Mouse (Mus musculus): ENCODE measurements around the gene Cnr2. TPM values are rescaled to one million over a fixed set of nuclear protein-coding genes. Genes with fewer than 3 reads are reported as not detected.

Cnr2 gene
- polyA plus RNA-seq, 1 experiment from 2014 or later = 0.16 TPM

DNA sequence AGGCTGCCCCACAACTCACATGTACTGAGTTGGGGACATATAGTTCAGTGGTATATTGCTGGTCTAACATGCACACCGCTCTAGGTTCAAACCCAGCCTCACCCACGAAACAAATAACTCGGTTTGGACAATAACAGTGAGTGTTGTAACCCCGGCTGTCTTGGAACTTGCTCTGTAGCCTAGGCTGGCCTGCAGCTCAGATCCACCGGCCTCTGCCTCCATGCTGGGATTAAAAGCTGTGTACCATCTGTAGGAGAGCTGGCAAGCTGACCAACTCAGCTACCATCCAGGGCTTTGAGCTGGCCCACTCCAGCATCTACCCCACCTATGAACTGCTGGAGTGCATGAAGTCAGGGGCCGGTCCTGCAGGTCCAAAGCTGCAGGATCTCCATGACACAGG lies 15.2 kb upstream of the Cnr2 start:
- 93% methylated on average over 6 of the region's 6 CpGs for WGBS
- no peaks in the 10 kb centered on the region for H3K27me3 ChIP-seq
- H3K36me3 ChIP-seq = no peaks in the 10 kb centered on the region
- ATAC-seq = no peak
- H3K4me3 ChIP-seq (replicated peaks) = no peak overlapping the region
- peaks cover 21% of the 10 kb centered on the region for H3K4me1 ChIP-seq (replicated peaks)
- H3K9ac ChIP-seq (replicated peaks) = no peak overlapping the region
- H3K9me3 ChIP-seq = no peaks in the 10 kb centered on the region
- H3K27ac ChIP-seq = no peak overlapping the region
- H3K4me2 ChIP-seq (replicated peaks) = no peak overlapping the region

DNA sequence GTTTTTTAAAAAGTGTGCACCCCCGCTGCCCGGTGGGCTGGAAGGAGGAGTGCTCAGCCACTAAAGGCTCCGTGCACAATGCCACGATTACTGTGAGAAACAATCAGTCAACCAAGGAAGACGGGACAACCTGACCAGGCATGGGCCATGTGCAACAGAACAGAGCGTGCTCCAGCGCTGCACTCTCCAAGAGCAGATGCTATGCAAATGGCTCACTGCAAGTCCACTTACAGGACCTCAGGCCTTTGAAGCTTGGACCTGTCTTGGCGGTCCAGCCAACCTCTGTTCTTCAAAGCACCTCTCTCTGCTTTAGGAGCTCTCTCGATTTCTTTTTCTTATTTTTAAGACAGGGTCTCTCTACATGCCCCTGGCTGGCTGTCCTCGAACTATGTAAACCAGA lies 14.6 kb upstream of the Cnr2 start:
- ATAC-seq = no peak
- WGBS = 78% methylated on average over 10 of the region's 10 CpGs
- Histone ChIP-seq H3K9ac (replicated peaks) (no peak overlapping the region), H3K36me3 (no peaks in the 10 kb centered on the region), H3K4me3 (replicated peaks) (no peak overlapping the region), H3K27ac (no peak overlapping the region), H3K9me3 (no peaks in the 10 kb centered on the region), H3K4me1 (replicated peaks) (peaks cover 15% of the 10 kb centered on the region), H3K4me2 (replicated peaks) (no peak overlapping the region), H3K27me3 (no peaks in the 10 kb centered on the region)

DNA sequence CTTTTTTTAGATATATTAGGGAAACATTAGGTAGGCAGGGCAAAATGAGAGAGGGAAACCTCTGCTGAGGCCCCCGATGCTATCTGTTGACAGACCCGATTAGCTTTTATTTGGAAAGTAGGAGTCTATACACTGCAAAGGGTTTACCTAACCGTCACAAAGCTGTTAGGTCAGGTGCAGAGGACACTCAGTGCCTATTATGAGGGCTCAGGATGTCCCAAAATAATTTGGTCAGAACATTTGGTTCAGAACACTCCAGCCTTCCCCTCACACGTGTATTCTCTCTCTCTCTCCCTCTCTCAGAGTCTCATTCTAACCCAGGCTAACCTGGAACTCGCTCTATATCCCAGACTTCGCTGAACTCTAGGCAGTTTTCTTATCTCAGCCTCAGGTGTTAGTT lies 13.2 kb upstream of the Cnr2 start:
- H3K4me1 ChIP-seq (replicated peaks) = peaks cover under 1% of the 10 kb centered on the region
- H3K27me3 ChIP-seq = no peaks in the 10 kb centered on the region
- H3K4me2 ChIP-seq (replicated peaks) = no peak overlapping the region
- H3K9ac ChIP-seq (replicated peaks) = no peak overlapping the region
- H3K27ac ChIP-seq = no peak overlapping the region
- H3K4me3 ChIP-seq (replicated peaks) = no peak overlapping the region
- ATAC-seq = no peak
- 78% methylated on average over 6 of the region's 6 CpGs for WGBS
- no peaks in the 10 kb centered on the region for H3K36me3 ChIP-seq
- no peaks in the 10 kb centered on the region for H3K9me3 ChIP-seq

DNA sequence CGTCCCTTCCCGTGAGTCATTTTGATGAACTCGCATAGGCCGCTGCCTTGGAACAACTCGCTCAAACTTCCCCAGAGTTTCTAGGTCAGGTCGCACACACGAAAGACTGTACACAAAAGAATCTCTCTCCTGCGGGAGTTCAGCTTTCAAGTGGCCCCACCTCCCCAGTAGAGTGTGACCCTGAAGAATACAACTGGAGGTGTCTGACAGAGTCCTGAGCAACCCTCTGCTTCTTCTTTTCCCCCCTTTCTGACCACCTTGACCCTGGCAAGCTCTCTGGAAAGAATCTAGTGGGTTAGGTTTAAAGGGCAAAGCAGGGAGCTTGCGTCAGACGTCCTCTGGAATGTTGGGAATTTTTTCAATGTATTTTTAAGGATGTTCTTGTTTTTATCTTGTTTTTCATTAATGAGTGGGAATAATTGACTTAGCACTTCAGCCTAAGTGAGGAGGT lies 11.8 kb upstream of the Cnr2 start:
- Histone ChIP-seq H3K27ac (no peak overlapping the region), H3K9ac (replicated peaks) (no peak overlapping the region)
- WGBS = 44% methylated on average over 10 of the region's 10 CpGs

DNA sequence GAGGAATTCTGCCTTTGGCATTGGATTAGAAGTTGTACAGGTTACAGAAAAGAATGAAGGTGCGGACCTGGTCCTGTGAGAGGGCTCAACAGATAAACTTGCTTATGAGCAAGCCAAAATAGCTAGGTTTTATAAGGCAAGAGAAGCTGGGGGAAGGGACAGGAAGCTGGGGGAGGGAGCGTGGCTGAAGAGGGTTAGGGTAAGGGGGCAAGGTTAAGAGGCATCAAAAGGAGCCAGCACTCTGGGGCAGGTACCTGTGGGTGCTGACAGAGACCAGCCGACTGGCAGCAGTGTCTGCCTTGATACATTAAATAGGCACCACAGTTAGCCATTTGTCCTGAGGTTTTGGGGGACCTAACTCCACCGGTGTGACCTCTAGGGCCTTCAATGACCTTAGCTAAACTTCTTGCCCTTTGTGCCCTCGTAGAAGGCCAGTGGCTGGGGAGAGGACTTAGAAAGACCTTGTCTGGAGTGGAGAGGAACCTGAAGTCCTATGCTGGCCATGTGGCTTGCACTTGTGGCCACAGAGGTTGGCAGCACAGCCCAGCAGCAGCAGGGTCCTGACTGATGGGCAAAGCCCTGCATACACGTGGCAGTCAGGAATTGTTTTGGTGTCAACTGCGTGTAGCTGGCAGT lies 11.2 kb upstream of the Cnr2 start:
- WGBS = 70% methylated on average over 7 of the region's 7 CpGs
- Histone ChIP-seq H3K27ac (no peak overlapping the region), H3K4me1 (replicated peaks) (no peaks in the 10 kb centered on the region), H3K9ac (replicated peaks) (no peak overlapping the region), H3K9me3 (no peaks in the 10 kb centered on the region), H3K4me3 (replicated peaks) (no peak overlapping the region), H3K27me3 (no peaks in the 10 kb centered on the region), H3K4me2 (replicated peaks) (no peak overlapping the region), H3K36me3 (no peaks in the 10 kb centered on the region)
- ATAC-seq = no peak

More for the DNA sequence above, 11.8 kb upstream of the Cnr2 start:
- no peak for ATAC-seq
- no peaks in the 10 kb centered on the region for H3K27me3 ChIP-seq
- H3K4me2 ChIP-seq (replicated peaks) = no peak overlapping the region
- H3K9me3 ChIP-seq = no peaks in the 10 kb centered on the region
- H3K4me3 ChIP-seq (replicated peaks) = no peak overlapping the region
- no peaks in the 10 kb centered on the region for H3K36me3 ChIP-seq
- H3K4me1 ChIP-seq (replicated peaks) = no peaks in the 10 kb centered on the region

DNA sequence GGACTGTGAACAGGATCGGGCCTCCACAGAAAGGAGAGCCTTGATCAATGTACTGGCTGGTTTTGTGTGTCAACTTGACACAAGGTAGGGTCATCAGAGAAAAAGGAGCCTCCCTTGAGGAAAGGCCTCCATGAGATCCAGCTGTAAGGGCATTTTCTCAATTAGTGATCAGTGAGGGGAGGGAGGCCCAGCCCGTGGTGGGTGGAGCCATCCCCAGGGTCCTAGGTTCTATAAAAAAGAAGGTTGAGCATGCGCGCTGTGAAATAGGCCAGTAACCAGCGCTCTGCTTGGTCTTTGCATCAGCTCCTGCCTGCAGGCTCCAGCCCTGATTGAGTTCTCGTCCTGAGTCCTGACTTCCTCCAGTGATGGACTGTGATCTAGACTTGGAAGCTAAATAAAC lies 10.7 kb upstream of the Cnr2 start:
- Histone ChIP-seq H3K27me3 (no peaks in the 10 kb centered on the region), H3K4me2 (replicated peaks) (no peak overlapping the region), H3K4me3 (replicated peaks) (no peak overlapping the region), H3K36me3 (no peaks in the 10 kb centered on the region), H3K9me3 (no peaks in the 10 kb centered on the region), H3K4me1 (replicated peaks) (no peaks in the 10 kb centered on the region), H3K9ac (replicated peaks) (no peak overlapping the region), H3K27ac (no peak overlapping the region)
- ATAC-seq = no peak
- WGBS = 58% methylated on average over 6 of the region's 6 CpGs

DNA sequence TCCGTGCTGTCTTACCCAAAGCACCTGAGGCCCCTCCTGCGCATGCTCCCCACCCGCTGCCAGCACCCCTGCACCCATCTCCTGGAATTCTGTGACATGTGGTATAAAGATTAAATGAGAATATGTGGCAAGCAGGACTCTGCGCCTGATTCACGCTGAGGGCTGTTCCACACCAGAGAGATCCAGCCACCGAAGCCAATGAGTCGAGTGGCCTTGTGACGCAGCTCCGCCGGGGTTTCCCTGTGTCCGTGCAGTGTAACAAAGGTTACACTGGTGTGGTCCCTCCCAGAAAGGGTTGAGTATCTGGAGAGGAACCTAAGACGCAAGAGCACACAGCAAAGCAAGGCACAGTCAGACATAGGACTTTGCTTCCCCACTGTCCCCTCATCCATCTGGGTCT lies 9.5 kb upstream of the Cnr2 start:
- H3K9me3 ChIP-seq = no peaks in the 10 kb centered on the region
- no peak overlapping the region for H3K4me3 ChIP-seq (replicated peaks)
- no peaks in the 10 kb centered on the region for H3K36me3 ChIP-seq
- no peaks in the 10 kb centered on the region for H3K4me1 ChIP-seq (replicated peaks)
- no peak overlapping the region for H3K4me2 ChIP-seq (replicated peaks)
- H3K27me3 ChIP-seq = no peaks in the 10 kb centered on the region
- ATAC-seq = no peak
- no peak overlapping the region for H3K27ac ChIP-seq
- H3K9ac ChIP-seq (replicated peaks) = no peak overlapping the region
- 90% methylated on average over 12 of the region's 12 CpGs for WGBS

DNA sequence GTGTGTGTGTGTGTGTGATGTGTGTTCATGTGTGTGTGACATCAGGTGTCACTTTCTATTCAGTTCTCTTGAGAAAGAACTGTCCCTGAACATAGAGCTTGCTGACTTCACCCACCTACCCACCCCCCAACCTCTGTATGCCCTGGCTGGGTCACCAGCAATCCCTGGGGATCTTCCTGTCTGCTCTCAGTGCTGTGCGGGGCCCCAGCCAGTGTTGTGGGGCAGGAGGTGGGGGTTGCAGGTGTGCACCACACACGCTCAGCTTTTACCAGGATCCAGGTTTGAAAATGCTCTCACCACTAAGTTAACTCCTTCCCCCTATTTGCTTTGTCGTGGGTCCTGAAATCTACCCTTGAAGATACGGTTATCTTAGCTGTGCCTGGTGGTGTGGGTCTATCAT lies 9.0 kb upstream of the Cnr2 start:
- Histone ChIP-seq H3K4me3 (replicated peaks) (no peak overlapping the region), H3K4me1 (replicated peaks) (no peaks in the 10 kb centered on the region), H3K36me3 (no peaks in the 10 kb centered on the region), H3K4me2 (replicated peaks) (no peak overlapping the region), H3K9me3 (no peaks in the 10 kb centered on the region), H3K9ac (replicated peaks) (no peak overlapping the region), H3K27ac (no peak overlapping the region), H3K27me3 (no peaks in the 10 kb centered on the region)
- ATAC-seq = no peak
- WGBS = 91% methylated on average over 4 of the region's 4 CpGs

DNA sequence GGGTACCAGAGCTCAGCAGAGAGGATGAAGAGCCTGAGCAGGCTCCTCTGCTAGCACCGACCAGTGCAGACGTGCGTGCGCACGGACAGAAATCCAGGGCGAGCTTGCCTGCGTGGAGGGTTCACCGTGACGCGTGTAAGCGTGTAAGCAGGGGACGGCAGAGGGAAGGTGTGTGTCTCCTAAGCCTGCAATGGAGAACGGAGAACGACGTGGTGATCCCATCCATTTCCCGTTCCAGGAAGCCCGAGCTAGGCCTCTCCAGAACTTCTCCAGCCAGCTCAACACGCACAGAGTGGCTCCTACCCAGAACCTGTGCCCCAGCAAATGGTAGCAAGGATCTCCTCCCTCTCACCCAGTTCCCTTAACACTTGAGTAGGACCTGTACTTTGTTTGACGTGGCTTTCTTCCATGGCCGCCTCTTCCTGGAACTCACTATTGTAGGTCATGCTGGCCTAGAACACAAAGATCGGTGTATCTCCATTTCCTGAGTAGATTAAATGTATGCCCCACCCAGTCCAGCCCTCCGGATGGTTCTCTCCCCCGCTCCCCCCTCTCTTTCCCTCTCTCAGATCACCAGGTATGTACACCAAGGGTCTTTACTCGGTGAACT lies 6.6 kb upstream of the Cnr2 start:
- H3K9ac ChIP-seq (replicated peaks) = no peak overlapping the region
- H3K27ac ChIP-seq = no peak overlapping the region
- no peaks in the 10 kb centered on the region for H3K9me3 ChIP-seq
- no peaks in the 10 kb centered on the region for H3K27me3 ChIP-seq
- no peaks in the 10 kb centered on the region for H3K36me3 ChIP-seq
- H3K4me1 ChIP-seq (replicated peaks) = no peaks in the 10 kb centered on the region
- no peak for ATAC-seq
- H3K4me2 ChIP-seq (replicated peaks) = no peak overlapping the region
- no peak overlapping the region for H3K4me3 ChIP-seq (replicated peaks)
- WGBS = 93% methylated on average over 24 of the region's 24 CpGs

DNA sequence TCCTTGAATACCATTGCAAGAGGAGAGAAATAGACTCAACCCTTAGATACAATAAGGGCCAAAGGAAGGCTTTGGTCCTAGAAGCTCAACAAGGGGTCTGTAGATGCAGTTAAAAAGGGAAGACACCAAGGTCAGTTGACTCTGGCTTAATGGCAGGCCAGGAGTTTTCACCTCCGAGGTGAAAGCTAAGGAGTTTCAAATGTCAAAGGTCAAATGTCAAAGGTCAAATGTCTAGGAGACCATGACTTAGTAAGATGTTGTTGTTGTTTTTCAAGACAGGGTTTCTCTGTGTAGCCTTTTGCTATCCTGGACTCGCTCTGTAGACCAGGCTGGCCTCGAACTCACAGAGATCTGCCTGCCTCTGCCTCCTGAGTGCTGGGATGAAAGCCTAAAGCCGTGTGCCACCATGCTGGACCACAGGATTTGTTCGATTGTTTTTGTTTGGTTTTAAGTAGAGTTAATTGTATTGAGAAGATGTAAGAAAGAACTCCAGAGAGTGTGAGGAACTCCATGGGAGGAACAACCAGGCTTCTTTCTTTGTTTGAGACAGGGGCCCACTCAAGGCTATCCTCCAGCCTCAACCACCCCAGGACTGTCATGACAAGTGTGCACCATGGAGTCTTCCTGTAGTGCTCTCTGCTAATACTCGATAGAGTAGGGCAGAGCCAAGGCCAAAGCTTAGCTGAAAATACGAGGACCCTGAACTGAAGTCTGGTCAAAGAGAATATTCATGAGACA lies 5.9 kb upstream of the Cnr2 start:
- no peak for ATAC-seq
- no peak overlapping the region for H3K4me3 ChIP-seq (replicated peaks)
- H3K27ac ChIP-seq = no peak overlapping the region
- 85% methylated on average over 7 of the region's 7 CpGs for WGBS
- H3K4me1 ChIP-seq (replicated peaks) = no peaks in the 10 kb centered on the region
- H3K36me3 ChIP-seq = no peaks in the 10 kb centered on the region
- no peak overlapping the region for H3K4me2 ChIP-seq (replicated peaks)
- no peak overlapping the region for H3K9ac ChIP-seq (replicated peaks)
- H3K9me3 ChIP-seq = no peaks in the 10 kb centered on the region
- H3K27me3 ChIP-seq = no peaks in the 10 kb centered on the region

DNA sequence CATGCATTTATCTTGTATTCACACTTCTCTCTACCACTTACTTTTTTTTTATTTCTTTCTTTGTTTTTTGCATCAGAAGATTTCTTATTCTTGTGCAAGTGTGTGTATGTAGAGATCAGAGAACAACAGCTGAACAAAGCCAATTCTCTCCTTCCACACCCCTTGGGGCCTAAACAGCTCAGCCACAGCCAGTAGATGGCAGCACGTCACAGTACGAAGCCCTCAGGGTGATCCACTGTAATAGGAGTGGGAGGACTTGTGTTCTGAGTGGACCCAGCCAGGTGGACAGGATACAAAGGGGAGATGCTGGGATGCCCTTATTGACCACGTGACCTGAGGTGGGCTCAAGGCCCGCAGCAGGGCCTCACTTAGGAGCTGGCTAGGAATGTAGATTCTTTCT lies 5.3 kb upstream of the Cnr2 start:
- no peak overlapping the region for H3K4me2 ChIP-seq (replicated peaks)
- no peak overlapping the region for H3K4me3 ChIP-seq (replicated peaks)
- no peaks in the 10 kb centered on the region for H3K36me3 ChIP-seq
- WGBS = 4% methylated on average over 4 of the region's 4 CpGs
- no peak overlapping the region for H3K27ac ChIP-seq
- no peaks in the 10 kb centered on the region for H3K4me1 ChIP-seq (replicated peaks)
- H3K9ac ChIP-seq (replicated peaks) = no peak overlapping the region
- H3K9me3 ChIP-seq = no peaks in the 10 kb centered on the region
- H3K27me3 ChIP-seq = no peaks in the 10 kb centered on the region
- ATAC-seq = peak; percentile 87

DNA sequence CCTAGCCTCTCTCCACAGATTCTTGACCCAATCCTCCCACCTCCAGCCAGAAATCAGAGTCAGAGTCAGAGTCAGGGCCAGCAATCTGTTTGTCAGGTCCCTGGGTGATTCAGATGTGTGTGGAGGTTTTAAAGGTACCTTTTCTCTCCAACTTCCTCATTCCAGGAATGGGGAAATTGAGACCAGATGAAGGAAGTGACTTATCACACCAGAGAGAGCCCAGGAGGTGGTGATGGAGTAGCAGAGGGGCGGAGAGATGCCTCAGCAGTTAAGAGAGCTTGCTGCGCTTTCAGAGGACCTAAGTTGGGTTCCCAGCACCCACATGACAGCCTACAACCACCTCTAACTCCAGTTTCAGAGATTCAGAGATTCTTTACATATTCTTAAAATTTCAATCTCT lies 3.7 kb upstream of the Cnr2 start:
- Histone ChIP-seq H3K27ac (no peak overlapping the region), H3K9ac (replicated peaks) (no peak overlapping the region), H3K4me1 (replicated peaks) (no peaks in the 10 kb centered on the region), H3K36me3 (no peaks in the 10 kb centered on the region), H3K4me3 (replicated peaks) (no peak overlapping the region), H3K4me2 (replicated peaks) (no peak overlapping the region), H3K27me3 (no peaks in the 10 kb centered on the region), H3K9me3 (no peaks in the 10 kb centered on the region)
- ATAC-seq = no peak
- 88% methylated on average over 2 of the region's 2 CpGs for WGBS
